Mouse (Mus musculus): ENCODE measurements around the gene Mtus2. TPM values are rescaled to one million over a fixed set of nuclear protein-coding genes. Genes with fewer than 3 reads are reported as not detected.
"Not testable (repeated sequence)": the region's sequence is repeated elsewhere in the genome, so short reads cannot be mapped to it uniquely, and the experiment has no call there.

The Mtus2 gene
- total RNA-seq, 2 experiments from 2014 or later: 74.0 to 112 TPM

DNA sequence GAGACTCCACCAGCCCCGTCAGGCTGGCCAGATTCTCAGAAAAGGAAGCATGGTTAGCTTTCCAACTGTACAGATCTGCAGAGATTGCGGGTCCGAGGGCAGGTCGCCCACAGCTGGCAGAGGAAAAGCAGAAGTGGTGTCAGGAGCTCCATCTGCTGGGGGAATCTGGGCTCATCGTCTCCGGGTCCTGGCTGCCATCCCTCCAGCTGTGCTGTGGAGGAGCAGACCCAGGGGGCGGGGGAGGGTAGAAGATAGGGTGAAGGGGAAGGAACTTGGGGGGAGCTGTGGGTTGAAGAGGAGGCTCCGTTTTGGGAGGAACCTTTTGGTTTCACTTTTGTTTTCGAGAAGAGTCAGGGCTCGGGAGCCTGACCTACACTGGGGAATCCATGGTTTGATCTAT, 353.7 kb downstream of the Mtus2 start:
- intact Hi-C loops (cut with DNase I): no loop called here
- DNase-seq: no peak

DNA sequence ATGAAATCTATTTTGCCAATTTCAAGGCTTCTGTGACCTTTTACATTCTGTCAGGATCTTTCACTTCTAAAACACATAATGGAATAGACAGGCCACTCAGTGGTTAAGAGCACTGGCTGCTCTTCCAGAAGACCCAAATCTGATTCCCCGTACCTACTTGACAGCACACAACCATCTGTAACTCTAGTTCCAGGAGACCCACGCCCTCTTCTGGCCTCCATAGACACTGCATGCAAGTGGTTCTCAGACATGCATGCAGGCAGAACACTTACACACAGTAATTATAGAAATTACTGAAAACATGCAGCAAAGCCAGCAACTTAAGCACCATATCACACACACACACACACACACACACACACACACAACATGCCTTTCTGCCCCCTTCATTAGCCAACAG, 355.3 kb downstream of the Mtus2 start:
- intact Hi-C loops (cut with DNase I): no loop called here

DNA sequence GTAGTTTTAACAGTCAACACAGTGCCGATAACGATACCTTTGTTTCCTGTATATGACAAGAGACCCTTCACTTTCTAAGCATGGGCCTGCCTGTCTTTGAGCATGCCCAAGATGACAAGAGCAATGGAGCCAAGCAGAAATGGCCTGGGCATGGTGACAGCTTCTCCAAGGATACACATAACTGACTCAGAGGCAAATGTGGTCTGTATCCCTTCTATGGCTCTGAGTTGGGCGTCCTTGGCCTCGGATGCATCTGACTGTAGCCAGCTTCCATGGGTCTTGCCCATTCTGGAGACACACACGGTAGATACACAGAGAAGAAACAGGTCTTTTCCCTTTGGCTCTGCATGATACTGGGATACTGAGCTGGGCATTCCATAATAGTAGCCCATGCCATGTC, 357.8 kb downstream of the Mtus2 start:
- no peak for DNase-seq
- intact Hi-C loops (cut with DNase I): no loop called here

More for the DNA sequence above, 355.3 kb downstream of the Mtus2 start:
- no peak for DNase-seq

DNA sequence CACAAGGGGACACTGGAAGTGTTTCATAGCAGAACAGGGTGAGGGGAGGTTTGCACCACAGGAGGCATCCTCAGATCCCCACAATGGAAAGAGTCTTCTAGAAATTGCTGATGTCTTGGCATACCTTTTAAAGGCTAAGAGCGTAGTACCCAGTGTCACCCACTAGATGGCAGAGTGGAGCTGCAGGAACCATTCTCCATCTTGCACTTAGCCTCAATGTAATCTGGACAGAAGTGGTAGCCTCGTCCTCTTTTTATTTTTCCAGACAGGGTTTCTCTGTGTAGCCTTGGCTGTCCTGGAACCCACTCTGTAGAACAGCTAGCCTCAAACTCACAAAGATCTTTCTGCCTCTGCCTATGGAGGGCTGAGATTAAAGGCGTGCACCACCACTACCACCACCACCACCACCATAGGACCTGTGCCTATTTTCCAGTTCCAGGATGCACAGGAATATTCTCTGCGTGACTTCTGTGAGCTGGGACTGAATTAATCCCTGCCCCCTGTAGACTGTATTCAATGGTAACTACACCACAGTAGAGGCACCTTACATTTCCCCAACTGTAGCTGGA, 368.3 kb downstream of the Mtus2 start:
- DNase-seq: peak; percentile 54 to 59
- intact Hi-C loops (cut with DNase I): loop anchor here (1.0 to 2.0 kb wide), 2 partner anchors 126 to 467 kb away; no protein-coding TSS in a partner anchor

DNA sequence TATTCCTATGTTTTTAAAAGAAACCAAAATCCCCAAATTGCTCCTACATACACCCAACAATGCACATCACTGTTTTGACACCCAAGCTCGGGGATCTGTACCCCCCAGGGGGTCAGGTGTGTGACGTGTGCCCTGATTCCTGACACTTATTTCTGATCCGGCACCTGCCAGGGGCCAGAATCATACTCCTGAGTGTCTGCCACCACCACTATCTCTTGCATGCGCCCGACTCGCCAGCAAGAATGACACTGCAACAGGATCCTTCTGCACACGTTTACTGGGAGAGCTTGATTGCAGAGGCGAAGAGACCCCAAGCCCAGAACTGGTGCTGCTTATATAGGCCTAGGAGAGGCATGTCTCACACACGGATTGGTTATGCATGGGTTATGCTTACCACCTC, 369.2 kb downstream of the Mtus2 start:
- DNase-seq; intact Hi-C loops (cut with DNase I): not testable (repeated sequence)

DNA sequence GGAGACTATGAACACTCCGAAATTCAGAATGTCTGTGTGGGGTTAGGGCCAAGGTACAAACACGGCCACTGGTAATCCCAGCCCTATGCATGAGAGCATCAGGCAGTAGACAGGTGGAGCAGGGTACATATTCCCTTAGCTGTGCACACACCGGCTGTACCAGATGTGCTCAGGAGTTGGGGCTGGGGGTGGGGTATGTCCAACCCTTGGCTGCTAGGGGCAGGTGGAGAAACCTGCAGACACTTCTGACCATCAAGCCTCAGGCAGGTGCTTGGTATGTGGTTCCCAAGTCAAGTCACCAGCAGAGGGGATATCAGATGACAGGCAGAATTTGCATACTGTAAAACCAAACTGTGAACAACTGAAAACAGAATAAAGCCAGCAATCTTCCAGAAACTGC, 371.9 kb downstream of the Mtus2 start:
- no peak for DNase-seq
- intact Hi-C loops (cut with DNase I): no loop called here

DNA sequence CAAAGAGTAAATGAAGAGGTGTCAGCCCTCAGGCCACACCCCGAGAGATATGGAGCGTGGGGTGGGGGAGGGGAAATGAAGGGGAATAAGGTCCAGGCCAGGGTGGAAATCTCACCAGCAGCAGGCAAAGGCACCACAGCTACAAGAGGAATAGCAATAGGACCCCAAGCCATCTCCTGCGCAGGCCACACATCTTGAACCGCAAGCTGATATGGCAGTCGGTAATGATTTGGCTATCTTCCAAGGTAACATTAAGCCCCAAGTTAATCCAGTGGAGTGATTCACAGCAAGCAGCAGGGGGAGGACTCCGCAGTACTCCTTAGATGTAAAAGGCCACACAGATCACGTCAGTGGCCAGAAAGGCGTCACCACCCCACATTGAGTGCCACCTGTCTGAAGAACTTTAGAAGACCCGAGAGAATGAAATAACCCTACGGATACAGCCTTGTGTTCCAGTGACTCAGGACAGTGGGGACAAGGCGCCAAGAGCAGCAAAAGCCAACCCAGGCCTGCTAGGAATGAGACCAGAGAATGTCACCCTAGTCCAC, 374.2 kb downstream of the Mtus2 start:
- intact Hi-C loops (cut with DNase I): loop anchor here (10.0 kb wide), 1 partner anchor 213 kb away; no protein-coding TSS in a partner anchor
- no peak for DNase-seq

DNA sequence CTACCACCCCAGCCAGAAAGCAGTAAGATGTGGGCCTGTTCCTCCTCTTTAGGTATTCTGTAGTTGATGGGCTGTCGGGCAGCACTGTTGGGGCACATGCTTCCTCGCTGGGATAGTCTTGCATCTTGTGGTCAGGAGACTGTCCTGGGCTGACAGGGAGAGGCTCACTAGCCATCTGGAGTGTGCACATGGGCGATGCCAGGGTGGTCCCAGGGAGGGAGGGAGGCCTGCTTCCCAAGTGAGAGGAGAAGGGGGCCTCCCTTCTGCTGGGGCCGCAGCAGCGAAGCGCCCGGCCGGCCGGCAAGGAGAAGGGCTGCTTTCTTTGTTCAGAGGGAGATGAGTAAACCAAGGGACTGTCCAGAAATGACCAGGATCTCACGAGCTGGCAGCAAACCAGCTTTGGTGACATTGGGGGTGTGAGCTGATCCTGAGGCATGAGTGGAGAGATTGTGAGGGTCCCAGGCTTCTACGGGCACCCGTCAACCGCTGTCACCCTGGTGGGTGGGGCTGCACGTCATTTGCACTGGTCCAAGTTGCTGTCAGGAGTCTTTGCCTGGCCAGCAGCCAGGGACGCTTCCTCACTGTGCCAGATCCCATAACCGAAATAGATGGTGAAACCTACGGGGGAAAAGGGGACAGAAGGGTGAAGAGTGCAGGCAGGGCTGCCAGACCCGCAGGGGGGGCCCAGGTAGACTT, 375.0 kb downstream of the Mtus2 start:
- intact Hi-C loops (cut with DNase I): loop anchor here (1.0 to 10.0 kb wide), 5 partner anchors 43 to 461 kb away; partner anchors contain the start of gene Slc7a1
- DNase-seq: peak in 1 of 2 experiments; percentile 29

DNA sequence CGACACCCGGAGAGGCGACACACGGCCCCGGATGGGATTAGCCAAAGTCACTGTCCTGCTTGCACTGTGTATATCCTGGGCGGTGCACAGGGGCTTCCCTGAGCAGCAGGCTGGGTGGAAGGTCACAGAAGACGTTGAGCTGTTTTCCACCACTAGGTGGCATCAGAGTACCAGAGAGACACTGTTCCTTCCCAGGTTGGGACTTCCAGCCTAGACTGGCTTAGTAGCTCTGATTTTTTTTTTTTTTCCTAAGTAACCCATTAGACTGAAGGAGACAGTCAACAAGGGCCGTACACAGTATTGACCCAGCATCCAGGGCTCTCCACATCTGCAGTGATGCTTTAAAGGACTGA, 375.5 kb downstream of the Mtus2 start:
- intact Hi-C loops (cut with DNase I): loop anchor here (1.0 to 10.0 kb wide), 5 partner anchors 42 to 460 kb away; partner anchors contain the start of gene Slc7a1
- peak; percentile 78 to 80 for DNase-seq

DNA sequence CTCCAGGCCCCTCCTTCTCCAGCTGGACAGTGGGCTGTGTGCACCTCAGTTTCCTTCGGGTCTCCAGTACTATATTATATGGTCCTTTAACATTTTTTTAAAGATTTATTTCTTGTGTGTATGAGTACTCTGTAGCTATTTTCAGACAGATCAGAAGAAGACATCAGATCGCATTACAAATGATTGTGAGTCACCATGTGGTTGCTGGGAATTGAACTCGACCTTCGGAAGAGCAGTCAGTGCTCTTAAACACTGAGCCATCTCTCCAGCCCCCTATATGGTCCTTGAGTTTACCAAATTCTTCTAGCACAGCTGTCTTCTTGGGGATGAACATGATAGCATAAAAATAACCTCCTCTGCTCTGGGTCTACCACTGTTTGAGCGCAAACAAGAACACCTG, 382.0 kb downstream of the Mtus2 start:
- no peak for DNase-seq
- intact Hi-C loops (cut with DNase I): loop anchor here (10.0 kb wide), 1 partner anchor 206 kb away; no protein-coding TSS in a partner anchor

DNA sequence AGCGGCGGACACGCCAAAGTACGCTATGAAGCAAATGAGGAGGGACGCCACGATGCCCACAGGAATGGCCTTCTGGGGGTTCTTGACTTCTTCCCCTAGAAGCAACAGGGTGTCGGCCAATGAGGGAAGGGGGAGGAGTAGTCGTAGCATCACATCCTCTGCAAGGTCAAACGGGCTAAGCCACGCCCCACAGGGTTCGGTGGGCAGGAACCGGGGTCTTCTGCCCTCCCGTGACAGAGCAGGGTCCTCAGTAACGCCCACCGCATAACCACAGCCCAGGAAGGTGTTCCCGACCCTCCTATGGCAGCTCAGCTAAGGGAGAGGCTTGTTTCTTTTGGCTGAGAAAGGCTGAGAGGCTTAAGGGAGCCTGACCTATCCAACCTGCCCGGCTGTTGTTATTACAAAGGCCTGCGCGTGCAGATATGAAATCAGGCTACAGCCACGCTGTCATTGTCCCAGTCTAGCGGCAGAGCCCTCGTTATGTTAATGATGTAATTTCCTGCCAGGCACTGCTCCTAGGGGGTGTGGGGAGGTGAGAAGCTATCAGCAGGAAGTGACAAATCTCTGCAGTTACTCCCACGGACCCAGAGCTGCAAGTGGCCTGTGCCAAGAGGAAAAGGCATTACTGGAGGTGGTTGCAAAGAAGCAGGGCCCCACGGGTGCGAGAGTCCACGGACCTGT, 385.1 kb downstream of the Mtus2 start:
- peak; percentile 51 to 66 for DNase-seq
- intact Hi-C loops (cut with DNase I): no loop called here

DNA sequence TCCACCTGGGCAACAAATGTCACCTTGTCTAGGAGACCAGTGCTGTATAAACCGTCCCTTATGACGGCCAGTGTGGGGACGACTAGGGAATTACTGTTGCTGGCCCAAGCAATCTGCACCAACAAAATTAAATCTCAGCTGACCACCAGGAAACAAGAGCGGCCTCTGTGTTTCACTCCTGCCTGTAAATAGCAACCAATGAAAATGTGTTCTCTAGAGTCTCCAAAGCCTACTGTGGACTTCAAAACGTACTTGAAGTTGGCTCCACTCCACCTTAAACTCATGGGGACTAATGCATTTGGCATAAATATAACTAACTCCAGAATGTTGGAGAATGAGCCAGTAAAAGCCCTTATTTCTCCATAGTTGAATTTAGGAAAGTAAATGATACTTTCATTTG, 387.3 kb downstream of the Mtus2 start:
- intact Hi-C loops (cut with DNase I): no loop called here
- no peak for DNase-seq

DNA sequence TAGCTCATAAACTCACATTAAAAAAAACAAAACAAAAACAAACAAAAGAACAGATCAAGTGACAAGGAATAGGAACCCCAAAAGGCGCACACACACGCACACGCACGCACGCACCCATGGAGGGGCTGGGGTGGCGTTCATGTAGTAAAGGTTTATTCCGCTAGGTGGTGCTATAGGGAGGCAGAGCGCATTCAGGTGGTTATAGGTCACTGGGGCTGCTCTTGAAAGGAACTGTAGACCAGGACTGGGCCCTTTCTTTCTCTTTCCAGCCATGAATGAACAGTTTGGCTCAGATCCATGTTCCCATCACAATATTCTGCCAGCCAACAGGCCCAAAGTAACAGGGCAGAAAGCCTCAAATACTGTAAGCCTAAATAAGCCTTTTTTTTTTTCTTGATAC, 389.4 kb downstream of the Mtus2 start:
- intact Hi-C loops (cut with DNase I): no loop called here
- no peak for DNase-seq

DNA sequence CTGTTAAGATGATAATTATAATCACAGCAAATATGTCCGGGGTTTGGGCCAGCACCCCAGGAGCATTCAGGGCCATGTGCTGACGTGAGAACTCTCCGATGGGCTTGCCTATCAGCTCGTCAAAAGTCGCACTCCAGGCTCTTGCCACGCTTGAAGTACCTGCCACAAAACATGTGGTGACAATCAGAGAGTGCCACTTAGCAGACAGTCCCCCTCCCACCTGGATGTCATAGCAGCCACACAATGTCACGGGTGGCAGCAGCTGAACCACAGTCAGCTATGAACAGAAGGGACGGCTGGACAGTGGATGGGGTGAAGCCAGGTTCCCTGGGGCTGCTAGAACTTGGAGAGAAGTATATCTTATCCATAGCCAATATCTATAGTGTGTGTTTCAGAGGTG, 391.0 kb downstream of the Mtus2 start:
- no peak for DNase-seq
- intact Hi-C loops (cut with DNase I): no loop called here

DNA sequence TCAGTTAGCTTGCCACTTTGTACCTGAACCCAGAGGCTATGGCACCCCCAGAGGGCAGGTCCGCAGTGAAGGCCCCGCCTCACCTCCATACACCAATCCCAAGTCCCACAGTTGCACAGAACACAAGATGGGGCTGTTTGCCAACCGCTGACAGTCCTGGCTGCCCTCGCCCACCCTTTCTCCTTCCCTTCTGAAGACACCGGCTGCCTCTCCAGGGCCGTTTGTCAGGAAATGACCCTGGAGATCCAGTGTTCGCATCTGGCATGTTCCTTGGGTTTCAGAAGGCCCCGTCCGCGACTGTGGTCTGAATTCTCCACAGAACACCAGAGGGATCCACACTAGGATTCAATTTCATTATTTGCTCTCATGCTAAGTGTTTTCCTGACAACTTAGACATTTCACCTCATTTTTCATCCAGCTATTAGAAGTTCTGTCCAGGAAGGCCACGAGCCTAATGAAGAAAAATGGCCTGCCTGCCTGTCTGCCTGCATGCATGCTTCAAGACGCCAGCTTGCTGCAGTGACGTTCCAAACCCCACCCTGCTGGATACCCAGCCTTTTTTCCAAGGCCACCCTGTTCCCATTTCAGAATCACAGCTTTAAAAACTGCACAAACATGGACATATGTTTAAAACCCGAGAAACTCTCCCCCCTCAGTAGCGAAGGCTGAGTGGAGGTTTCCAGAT, 392.3 kb downstream of the Mtus2 start:
- DNase-seq: no peak
- intact Hi-C loops (cut with DNase I): no loop called here

DNA sequence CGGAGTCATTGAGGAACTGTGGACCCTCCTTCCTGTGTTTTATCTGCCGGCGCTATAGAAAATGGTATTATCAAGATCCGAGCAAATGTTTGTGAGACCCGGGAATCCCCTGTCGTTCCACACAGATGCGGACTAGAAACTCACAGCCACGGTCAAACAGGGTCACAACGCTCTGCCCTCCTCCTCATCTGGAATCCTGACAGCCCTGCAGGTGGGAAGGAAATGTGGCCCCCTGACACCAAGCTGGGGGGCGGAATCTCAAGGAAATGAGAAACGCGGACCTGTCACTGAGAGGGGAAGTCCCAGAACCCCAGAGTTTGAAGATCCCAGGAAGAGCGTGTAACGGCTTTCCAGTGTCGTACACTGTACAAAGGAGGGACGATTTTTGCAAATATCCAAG, 396.3 kb downstream of the Mtus2 start:
- intact Hi-C loops (cut with DNase I): no loop called here
- no peak for DNase-seq

DNA sequence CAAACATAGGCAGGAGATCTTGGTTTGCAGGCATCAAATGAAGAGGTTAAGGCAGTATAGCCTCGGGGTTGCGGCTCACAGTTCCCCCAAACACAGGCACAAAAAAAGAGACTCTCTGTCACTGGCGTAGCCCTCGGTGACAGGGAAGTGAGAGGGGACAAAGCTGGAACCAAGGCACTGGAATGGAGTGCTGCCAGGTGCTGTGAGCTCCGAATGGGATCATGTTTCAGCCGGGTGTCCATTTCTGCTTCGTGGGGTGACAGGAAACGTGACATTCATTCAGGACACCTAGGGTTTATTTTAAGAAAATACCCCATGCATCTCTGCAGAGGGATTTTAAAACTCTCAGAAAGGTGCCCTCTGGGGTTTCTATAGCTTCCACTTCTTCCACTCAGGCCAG, 397.4 kb downstream of the Mtus2 start:
- no peak for DNase-seq
- intact Hi-C loops (cut with DNase I): no loop called here

DNA sequence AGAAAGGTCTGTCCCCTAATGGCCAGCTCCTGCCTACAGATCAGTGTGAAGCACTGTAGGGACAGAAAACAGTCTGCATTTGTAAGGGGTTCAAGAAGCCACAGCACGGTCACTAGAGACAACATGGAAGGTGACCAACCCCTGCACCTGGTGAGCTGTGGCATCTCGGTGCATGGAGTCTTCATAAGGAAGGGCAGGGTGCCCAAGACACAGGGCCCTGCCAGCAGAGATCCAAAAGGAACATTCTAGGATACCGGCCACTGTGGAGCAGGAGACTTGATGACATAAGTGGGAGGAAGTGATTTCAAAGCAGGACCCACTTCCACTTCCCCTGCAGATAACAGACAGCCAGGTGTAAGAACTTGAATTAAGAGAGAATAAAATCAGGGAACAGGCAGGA, 398.7 kb downstream of the Mtus2 start:
- DNase-seq: no peak
- intact Hi-C loops (cut with DNase I): loop anchor here (5.0 kb wide), 1 partner anchor 41 kb away; the partner anchor contains the start of gene Slc7a1

DNA sequence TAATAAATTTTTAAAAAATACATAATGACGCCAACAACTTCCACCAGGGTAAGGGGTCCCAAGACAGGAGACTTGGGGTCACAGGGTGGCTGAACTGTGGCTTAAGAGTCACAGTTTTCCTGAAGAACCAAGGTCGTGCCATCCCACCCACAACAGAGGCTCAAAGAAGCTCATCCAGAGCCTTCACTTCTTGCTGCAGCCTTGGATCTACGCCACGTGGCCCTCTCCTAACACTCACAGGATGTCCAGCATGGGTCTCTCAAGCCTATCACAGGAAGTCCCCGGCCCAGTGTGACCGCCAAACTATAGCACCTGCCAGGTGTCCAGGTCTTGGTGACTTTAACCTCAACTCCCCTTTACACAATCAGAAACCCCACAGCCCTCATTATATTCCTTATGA, 400.0 kb downstream of the Mtus2 start:
- no peak for DNase-seq
- intact Hi-C loops (cut with DNase I): loop anchor here (5.0 kb wide), 1 partner anchor 40 kb away; the partner anchor contains the start of gene Slc7a1

DNA sequence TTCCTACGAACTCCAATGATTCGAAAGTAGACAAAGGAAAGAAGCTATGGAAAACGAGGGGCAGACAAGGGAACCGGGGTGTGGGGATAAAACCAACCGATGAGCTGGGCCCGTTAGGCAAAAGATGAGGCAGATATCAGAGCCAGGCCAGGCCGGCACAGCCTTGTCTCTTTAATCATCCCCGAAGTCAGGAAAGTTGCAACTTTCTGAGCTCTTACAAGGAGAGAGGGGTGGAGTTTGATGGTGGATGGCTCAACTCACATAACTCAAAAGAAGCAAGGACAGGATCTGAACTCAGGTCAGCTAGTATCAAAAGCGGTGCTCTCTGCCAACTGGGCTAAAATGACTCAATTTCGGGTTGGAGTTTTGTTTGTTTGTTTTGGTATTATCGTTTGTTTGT, 402.0 kb downstream of the Mtus2 start:
- no peak for DNase-seq
- intact Hi-C loops (cut with DNase I): loop anchor here (5.0 kb wide), 1 partner anchor 38 kb away; the partner anchor contains the start of gene Slc7a1

All from heart, postnatal 36 days (tissue).